8 mouse cellular contexts compared by ENCODE assay signal in genomic region chr6:95718969-95719333, GRCm38 (mm10). TPM values are rescaled to one million over a fixed set of nuclear protein-coding genes. Genes with fewer than 3 reads are reported as not detected.
DNase-seq lines count a peak whose midpoint lies in the region; ATAC-seq and TF ChIP-seq lines count a peak whose summit lies in the region.

No protein-coding gene starts in this region.

- H3K4me3 ChIP-seq in kidney, embryonic 16.5 days (ENCODE audit: low read length): peak overlapping the region; percentile 87
- H3K4me3 ChIP-seq in forebrain, postnatal 0 days (ENCODE audit: low read depth, low read length): peak overlapping the region; percentile 75
- H3K4me3 ChIP-seq in liver, embryonic 14.5 days (ENCODE audit: insufficient read depth in 1 of 2, low read depth in 2 of 2, low read length in 2 of 2): peak overlapping the region; percentile 29 to 82; a peak in 3 of 4 replicates

- H3K27ac ChIP-seq in kidney, embryonic 16.5 days (ENCODE audit: low read length): peak overlapping the region; percentile 64; the same call in 1 of the 2 replicates
- no peak overlapping the region for H3K27ac ChIP-seq in forebrain, postnatal 0 days (ENCODE audit: low read depth, low read length)
- peak overlapping the region; percentile 41 for H3K27ac ChIP-seq in liver, embryonic 14.5 days

- in situ Hi-C loops in Patski (cut with MboI; ENCODE audit: low pct_unique_long_range_greater_than_20kb): no loop called here

- CTCF ChIA-PET in Patski (lab: Charles Lee): interaction anchor here (1.2 to 1.3 kb wide), 2 partner anchors 9 to 13 kb away, joined by 3 to 4 read pairs; no protein-coding TSS in a partner anchor

- peak; percentile 72 for ATAC-seq in kidney, embryonic 16.5 days (ENCODE audit: low FRiP score, low TSS enrichment)
- peak; percentile 32 for ATAC-seq in Patski
- peak; percentile 38; the same call in 1 of the 2 replicates for ATAC-seq in forebrain, postnatal 0 days
- peak; percentile 66 for ATAC-seq in liver, embryonic 14.5 days (ENCODE audit: insufficient read depth)

- H3K4me2 ChIP-seq in kidney, embryonic 16.5 days (replicated peaks; ENCODE audit: low read depth, low read length): peak overlapping the region; percentile 96
- peak overlapping the region; percentile 97 for H3K4me2 ChIP-seq in forebrain, postnatal 0 days (ENCODE audit: low read depth)
- peak overlapping the region; percentile 76 for H3K4me2 ChIP-seq in liver, embryonic 14.5 days (ENCODE audit: low read depth)

- H3K9ac ChIP-seq in kidney, embryonic 16.5 days (replicated peaks; ENCODE audit: low read length): peak overlapping the region; percentile 53; the same call in 1 of the 2 replicates
- H3K9ac ChIP-seq in forebrain, postnatal 0 days: peak overlapping the region; percentile 66
- 0 out of 2 replicates have a peak overlapping the region, but pooled peaks have one; percentile 7 for H3K9ac ChIP-seq in liver, embryonic 14.5 days (replicated peaks)

- no peaks in the 10 kb centered on the region for H3K36me3 ChIP-seq in kidney, embryonic 16.5 days (ENCODE audit: insufficient read depth, low read length)
- no peaks in the 10 kb centered on the region for H3K36me3 ChIP-seq in forebrain, postnatal 0 days (ENCODE audit: insufficient read depth)
- H3K36me3 ChIP-seq in liver, embryonic 14.5 days (replicated peaks; ENCODE audit: control insufficient read depth, insufficient read depth, low read depth): no peaks in the 10 kb centered on the region

- TF ChIP-seq EP300 in liver, embryonic 14.5 days (IDR thresholded peaks at IDR 0.05; ENCODE audit: low read depth): no peak

- peaks cover 42% of the 10 kb centered on the region for H3K4me1 ChIP-seq in kidney, embryonic 16.5 days (ENCODE audit: insufficient read depth, low read length)
- no peaks in the 10 kb centered on the region for H3K4me1 ChIP-seq in forebrain, postnatal 0 days (ENCODE audit: insufficient read depth)
- peaks cover 7 to 17% of the 10 kb centered on the region in 2 experiments for H3K4me1 ChIP-seq in liver, embryonic 14.5 days (replicated peaks; ENCODE audit: control insufficient read depth in 2 of 2, insufficient read depth in 2 of 2, low read length in 1 of 2)

- no peaks in the 10 kb centered on the region for H3K27me3 ChIP-seq in kidney, embryonic 16.5 days (ENCODE audit: insufficient read depth, low read length)
- H3K27me3 ChIP-seq in Patski: no peaks in the 10 kb centered on the region
- H3K27me3 ChIP-seq in forebrain, postnatal 0 days (ENCODE audit: insufficient read depth, low read length): no peaks in the 10 kb centered on the region
- H3K27me3 ChIP-seq in liver, embryonic 14.5 days (ENCODE audit: control insufficient read depth, insufficient read depth, low read length): no peaks in the 10 kb centered on the region

- DNase-seq in kidney, adult 11 months: no peak
- DNase-seq in Patski (ENCODE audit: low read depth, low spot score): no peak
- peak; percentile 11 for DNase-seq in forebrain, postnatal 0 days
- peak in 2 of 3 experiments; percentile 26 to 39 for DNase-seq in liver, embryonic 14.5 days (ENCODE audit: low read depth in 3 of 3, low spot score in 3 of 3)
- no peak for DNase-seq in urinary bladder, postnatal 25 days (ENCODE audit: low spot score)
- no peak for DNase-seq in retina, embryonic 14.5 days (ENCODE audit: low spot score)
- no peak for DNase-seq in natural killer cell, adult 2 months (ENCODE audit: low spot score in 2 of 2)

- 0% methylated on average over 1 of the region's 1 CpGs for WGBS in kidney, embryonic 16.5 days
- WGBS in forebrain, postnatal 0 days: no CpG with 5 or more reads among the region's 1 CpGs
- WGBS in liver, embryonic 14.5 days (ENCODE audit: insufficient replicate concordance): 0% methylated on average over 1 of the region's 1 CpGs

- TF ChIP-seq CTCF in Patski (IDR thresholded peaks at IDR 0.05): no peak
- no peak for TF ChIP-seq CTCF in forebrain, postnatal 0 days (IDR thresholded peaks at IDR 0.05; ENCODE audit: low read depth)
- TF ChIP-seq CTCF in liver, embryonic 14.5 days (IDR thresholded peaks at IDR 0.05; ENCODE audit: low read depth): no peak

- POLR2A ChIA-PET in Patski (lab: Charles Lee): no interaction called here

- H3K9me3 ChIP-seq in kidney, embryonic 16.5 days (ENCODE audit: low read length): 0 out of 2 replicates have a peak, but pooled peaks cover 4% of the 10 kb centered on the region
- no peaks in the 10 kb centered on the region for H3K9me3 ChIP-seq in forebrain, postnatal 0 days (ENCODE audit: low read length)
- no peaks in the 10 kb centered on the region for H3K9me3 ChIP-seq in liver, embryonic 14.5 days (ENCODE audit: control insufficient read depth, low read length)

RNA-seq across cellular contexts. Expression of gene Suclg2, which starts 0.4 kb away (rescaled TPM):
- 121 and 128 TPM in 2 replicates for polyA plus RNA-seq in kidney, embryonic 16.5 days (2015; fragmentation: Nextera tagmentation; extraction: Ambion mirVana)
- 176 TPM for polyA plus RNA-seq in Patski (2021)
- total RNA-seq in forebrain, postnatal 0 days (2014; rRNA removed): 13.7 and 16.0 TPM in 2 replicates
- polyA plus RNA-seq in forebrain, postnatal 0 days (2015; fragmentation: Nextera tagmentation; extraction: Ambion mirVana): 12.4 and 16.1 TPM in 2 replicates
- 14.7 and 21.1 TPM in 2 replicates for polyA plus RNA-seq in liver, embryonic 14.5 days (2012; rRNA removed)
- polyA plus RNA-seq in liver, embryonic 14.5 days (2014; fragmentation: Nextera tagmentation; extraction: Ambion mirVana): 33.8 and 36.5 TPM in 2 replicates

Comparison
In these comparisons a context has a peak if more than half of its experiments do, and no peak if none do; other contexts are left out.
1. H3K9ac ChIP-seq: peak in every context shown above with its lines; median percentile 66 in forebrain, postnatal 0 days; 53 in kidney, embryonic 16.5 days; 7 in liver, embryonic 14.5 days.
2. DNase-seq: peak in forebrain, postnatal 0 days (single experiment) and liver, embryonic 14.5 days (2 of 3); none in kidney, adult 11 months (single experiment), Patski (single experiment), urinary bladder, postnatal 25 days (single experiment), retina, embryonic 14.5 days (single experiment) and natural killer cell, adult 2 months (0 of 2).
3. Peak in every context shown above with its lines, with median percentiles within 50 percentile points of each other: ATAC-seq, H3K4me2 ChIP-seq and H3K4me3 ChIP-seq.